Mouse (Mus musculus): Measurements from ENCODE around the gene Hsd17b13. TPM values are rescaled to one million over a fixed set of nuclear protein-coding genes. Genes with fewer than 3 reads are reported as not detected.

Gene Hsd17b13
- not detected for polyA plus RNA-seq (2017; shearing (Covaris generic))

DNA sequence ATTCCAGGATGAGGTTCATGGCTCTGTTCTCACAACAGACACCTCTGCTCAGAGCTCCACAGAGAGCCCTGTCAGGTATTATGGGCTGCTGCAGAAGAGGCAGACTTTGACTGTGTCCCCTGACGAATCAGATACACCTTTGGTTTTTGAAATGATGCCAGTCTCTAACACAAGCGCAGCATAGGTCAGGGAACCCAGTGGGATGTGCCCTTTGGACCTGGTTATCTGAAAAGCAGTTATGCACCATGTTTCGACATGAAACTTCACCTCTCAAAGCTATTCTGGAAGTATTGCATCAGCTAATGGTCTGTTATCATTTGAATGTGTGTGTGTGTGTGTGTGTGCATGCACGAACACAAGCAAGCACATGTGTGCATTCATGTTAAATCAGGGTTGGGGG, at the start of gene Hsd17b13:
TSS of gene Hsd17b13 (minus strand) at position 114 of the 400 bp plus-strand sequence.

DNA sequence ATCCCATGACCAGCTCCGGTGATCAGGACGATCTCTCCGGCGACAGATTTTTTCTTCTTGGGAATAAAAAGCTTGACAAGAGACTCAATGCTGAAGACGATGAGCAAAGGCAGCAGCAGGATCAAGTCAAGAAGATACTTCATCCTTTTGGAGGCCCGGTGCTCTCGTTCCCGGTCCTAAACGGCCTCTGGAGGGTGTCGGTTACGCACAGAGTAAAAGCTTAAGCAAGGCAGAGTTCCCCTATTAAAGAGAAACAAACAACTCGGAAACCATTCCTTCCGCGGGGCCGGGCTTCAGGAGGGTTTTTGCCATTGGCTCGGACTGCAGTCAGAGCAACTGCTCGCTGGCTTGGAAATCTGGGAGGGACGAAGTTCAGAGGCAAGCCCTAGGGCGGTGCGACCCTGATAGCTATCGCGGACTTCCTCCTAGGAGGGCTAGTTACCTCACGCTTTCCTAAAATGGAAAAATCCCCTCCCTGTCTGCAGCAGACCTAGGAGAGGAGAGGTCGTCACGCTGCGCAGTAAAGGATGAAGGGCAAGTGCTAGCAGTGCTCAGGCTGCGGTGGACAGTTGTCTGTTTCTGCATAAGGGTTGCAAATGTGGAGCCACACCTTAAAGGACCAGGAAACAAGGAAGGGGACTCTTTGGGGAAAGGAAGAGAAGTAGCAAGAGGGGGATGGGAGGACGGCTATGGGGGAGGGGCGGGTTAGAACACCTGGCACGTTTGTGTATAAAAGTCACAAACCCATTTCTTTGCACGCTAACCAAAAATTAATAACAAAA, 44.6 kb upstream of the Hsd17b13 start, which contains the start of gene Hsd17b11:
TSS of gene Hsd17b11 (minus strand) at position 323 of the 782 bp plus-strand sequence.

DNA sequence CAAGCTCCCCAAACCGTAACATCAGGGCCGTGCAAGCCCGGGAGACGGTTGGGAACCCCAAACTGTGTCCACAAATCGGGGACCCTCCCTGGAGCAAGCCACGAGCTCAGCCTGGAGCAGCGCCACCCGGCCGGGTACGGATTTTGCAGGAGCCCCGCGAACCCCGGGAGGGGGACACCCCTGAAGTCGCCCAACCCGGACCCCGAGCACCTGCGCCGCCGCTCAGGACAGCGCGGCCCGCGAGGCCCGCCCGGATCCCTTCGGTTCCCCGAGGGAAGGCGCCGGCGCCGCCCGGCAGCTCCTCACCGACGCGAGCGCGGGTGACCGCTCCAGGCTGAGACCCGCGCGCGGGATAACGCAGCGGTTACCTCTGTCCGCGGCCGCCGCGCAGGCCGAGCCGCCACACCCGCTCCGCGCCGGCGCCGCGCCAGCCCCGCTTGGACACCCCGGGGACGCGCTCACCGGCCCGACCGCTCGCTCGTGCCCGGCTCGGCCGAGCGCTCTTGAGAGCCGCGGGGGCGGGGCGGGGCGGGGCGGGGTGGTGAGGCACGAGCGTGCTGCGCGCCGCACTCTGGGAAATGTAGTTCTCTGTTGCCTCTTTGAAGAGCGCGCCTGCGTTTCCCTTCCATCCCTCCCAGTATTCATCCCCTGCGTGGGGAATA, 66.3 kb downstream of the Hsd17b13 start, which contains the start of gene Klhl8:
TSS of gene Klhl8 (minus strand) at position 512 of the 662 bp plus-strand sequence.

Other genes with a start within 250 kb of the Hsd17b13 start
- 1 to 10 TPM; 2.4 to 2.8 TPM for gene Klhl8, start 66.2 kb downstream of the Hsd17b13 start, polyA plus RNA-seq (2017; shearing (Covaris generic))
- gene Hsd17b11, start 44.5 kb upstream of the Hsd17b13 start, polyA plus RNA-seq (2017; shearing (Covaris generic)) = 1 to 10 TPM; 2.7 to 4.3 TPM
- gene Nudt9, start 68.9 kb upstream of the Hsd17b13 start, polyA plus RNA-seq (2017; shearing (Covaris generic)) = 10 to 100 TPM; 41.0 to 56.3 TPM
- gene Gm17660, start 100.2 kb upstream of the Hsd17b13 start, polyA plus RNA-seq (2017; shearing (Covaris generic)) = not detected
- gene Sparcl1, start 136.3 kb upstream of the Hsd17b13 start, polyA plus RNA-seq (2017; shearing (Covaris generic)) = under 1 TPM in 1 of 2 experiments, not detected in 1; 0.10 TPM
- not detected for gene Dspp, start 193.3 kb upstream of the Hsd17b13 start, polyA plus RNA-seq (2017; shearing (Covaris generic))
- gene Dmp1, start 225.2 kb upstream of the Hsd17b13 start, polyA plus RNA-seq (2017; shearing (Covaris generic)) = not detected

Data from activated CD4-positive, CD25-positive, alpha-beta regulatory T cell (primary cell).